Mouse (Mus musculus): Measurements from ENCODE around the gene Lrch4.

Lrch4 gene

GRCm38 (mm10) chr5:137628498-137629305 lies at the start of gene Lrch4, which contains the start of the genes Fbxo24 and Gm20605:
Lrch4 (plus strand) TSS chr5:137629121.
Fbxo24 (minus strand) TSS chr5:137629002.
Gm20605 (plus strand) TSS chr5:137629175.
- peak; percentile 100 for DNase-seq (ENCODE audit: low spot score)

- no peak for DNase-seq (ENCODE audit: low spot score)
Observed at GRCm38 (mm10) chr5:137580246-137580645, 48.7 kb upstream of the Lrch4 start.

GRCm38 (mm10) chr5:137582702-137583101 lies 46.2 kb upstream of the Lrch4 start:
- DNase-seq (ENCODE audit: low spot score): no peak

- DNase-seq (ENCODE audit: low spot score): peak; percentile 29
Observed at GRCm38 (mm10) chr5:137583670-137584169, 45.2 kb upstream of the Lrch4 start.

GRCm38 (mm10) chr5:137584976-137585375 lies 43.9 kb upstream of the Lrch4 start:
- DNase-seq (ENCODE audit: low spot score): peak; percentile 66

- no peak for DNase-seq (ENCODE audit: low spot score)
Observed at GRCm38 (mm10) chr5:137590507-137590906, 38.4 kb upstream of the Lrch4 start.

GRCm38 (mm10) chr5:137595921-137596320 lies 33.0 kb upstream of the Lrch4 start:
- no peak for DNase-seq (ENCODE audit: low spot score)

- DNase-seq (ENCODE audit: low spot score): peak; percentile 67
Observed at GRCm38 (mm10) chr5:137596601-137597261, 32.2 kb upstream of the Lrch4 start.

- DNase-seq (ENCODE audit: low spot score): no peak
Observed at GRCm38 (mm10) chr5:137597625-137598024, 31.3 kb upstream of the Lrch4 start.

GRCm38 (mm10) chr5:137598100-137598826 lies 30.7 kb upstream of the Lrch4 start:
- no peak for DNase-seq (ENCODE audit: low spot score)

GRCm38 (mm10) chr5:137599600-137599999 lies 29.3 kb upstream of the Lrch4 start:
- no peak for DNase-seq (ENCODE audit: low spot score)

- DNase-seq (ENCODE audit: low spot score): no peak
Observed at GRCm38 (mm10) chr5:137600281-137600618, 28.7 kb upstream of the Lrch4 start.

- peak; percentile 93 for DNase-seq (ENCODE audit: low spot score)
Observed at GRCm38 (mm10) chr5:137600619-137601364, 28.1 kb upstream of the Lrch4 start, which contains the start of gene Mospd3. Mospd3 (minus strand) TSS chr5:137601058.

- peak; percentile 20 for DNase-seq (ENCODE audit: low spot score)
Observed at GRCm38 (mm10) chr5:137601365-137601729, 27.6 kb upstream of the Lrch4 start.

GRCm38 (mm10) chr5:137607860-137608653 lies 20.9 kb upstream of the Lrch4 start:
- no peak for DNase-seq (ENCODE audit: low spot score)

- DNase-seq (ENCODE audit: low spot score): no peak
Observed at GRCm38 (mm10) chr5:137608654-137609190, 20.2 kb upstream of the Lrch4 start.

- DNase-seq (ENCODE audit: low spot score): no peak
Observed at GRCm38 (mm10) chr5:137609292-137609691, 19.6 kb upstream of the Lrch4 start.

- no peak for DNase-seq (ENCODE audit: low spot score)
Observed at GRCm38 (mm10) chr5:137610056-137610455, 18.9 kb upstream of the Lrch4 start.

- DNase-seq (ENCODE audit: low spot score): no peak
Observed at GRCm38 (mm10) chr5:137610548-137611244, 18.2 kb upstream of the Lrch4 start.

GRCm38 (mm10) chr5:137611245-137611602 lies 17.7 kb upstream of the Lrch4 start:
- DNase-seq (ENCODE audit: low spot score): no peak
